16 mouse cellular contexts compared by ENCODE assay signal in genomic region chr2:26744341-26744740, GRCm38 (mm10).
DNase-seq lines count a peak whose midpoint lies in the region; ATAC-seq and TF ChIP-seq lines count a peak whose summit lies in the region.
"Had no signal": no experiment of that assay in that cellular context is flagged by ENCODE, and none has a peak within 500 bp of the region (broad histone marks: within the 10 kb centered on the region; RNA-seq: fewer than 3 reads in every experiment).

No protein-coding gene starts in this region.

- H3K36me3 ChIP-seq in hindbrain, embryonic 10.5 days = no peaks in the 10 kb centered on the region
- H3K36me3 ChIP-seq: limb, embryonic 12.5 days; midbrain, embryonic 10.5 days had no signal

- peak overlapping the region; percentile 97 for H3K27ac ChIP-seq in bone marrow macrophage, adult 2 months (ENCODE audit: insufficient read depth, low read depth, low read length)
- H3K27ac ChIP-seq in hindbrain, embryonic 10.5 days = no peak overlapping the region
- H3K27ac ChIP-seq: limb, embryonic 12.5 days; midbrain, embryonic 10.5 days; stomach, postnatal 0 days had no signal

- H3K4me1 ChIP-seq in bone marrow macrophage, adult 2 months (ENCODE audit: control insufficient read depth, insufficient read depth, low read length) = peaks cover 26% of the 10 kb centered on the region
- no peaks in the 10 kb centered on the region for H3K4me1 ChIP-seq in hindbrain, embryonic 10.5 days (replicated peaks)
- H3K4me1 ChIP-seq: limb, embryonic 12.5 days; midbrain, embryonic 10.5 days had no signal

- DNase-seq in heart, adult 9 months (ENCODE audit: low spot score in 2 of 2) = peak; percentile 15 to 33
- DNase-seq in heart, postnatal 25 days (ENCODE audit: low spot score) = no peak
- peak; percentile 36 for DNase-seq in CD4-positive helper T cell, adult 2 months (ENCODE audit: low read depth, low spot score)
- DNase-seq in layer of hippocampus, adult 9-10 months (ENCODE audit: low spot score) = no peak
- no peak for DNase-seq in left cerebral cortex, adult 11 months (ENCODE audit: low spot score)
- DNase-seq in hindbrain, embryonic 10.5 days (ENCODE audit: low spot score) = no peak
- DNase-seq: cerebellum, adult 8-10 months; heart, postnatal 14 days; kidney, postnatal 25 days; liver, postnatal 0 days; thymus, postnatal 36 days had no signal

- H3K4me3 ChIP-seq in bone marrow macrophage, adult 2 months (ENCODE audit: insufficient read depth, low read length) = no peak overlapping the region
- H3K4me3 ChIP-seq in hindbrain, embryonic 10.5 days = no peak overlapping the region
- H3K4me3 ChIP-seq: limb, embryonic 12.5 days; midbrain, embryonic 10.5 days had no signal

- TF ChIP-seq CTCF in bone marrow macrophage, adult 2 months (IDR thresholded peaks at IDR 0.05; ENCODE audit: low read depth, low read length) = no peak

- no peaks in the 10 kb centered on the region for H3K9me3 ChIP-seq in hindbrain, embryonic 10.5 days
- H3K9me3 ChIP-seq: limb, embryonic 12.5 days; midbrain, embryonic 10.5 days had no signal

- ATAC-seq in monocyte, adult 5-6 weeks (replicated peaks; ENCODE audit: insufficient number of reproducible peaks, low FRiP score, low TSS enrichment, poor library complexity, severe bottlenecking) = peak; percentile 97
- ATAC-seq: liver, postnatal 0 days had no signal

- intact Hi-C loops in heart, postnatal 25 days (cut with DNase I) = no loop called here

- TF ChIP-seq POLR2A in bone marrow macrophage, adult 2 months (IDR thresholded peaks at IDR 0.05; ENCODE audit: borderline replicate concordance, low read depth, low read length) = no peak

- no peaks in the 10 kb centered on the region for H3K27me3 ChIP-seq in hindbrain, embryonic 10.5 days (ENCODE audit: insufficient read depth, poor library complexity, severe bottlenecking)
- H3K27me3 ChIP-seq: limb, embryonic 12.5 days had no signal

- WGBS in hindbrain, embryonic 10.5 days = 79% methylated on average over 1 of the region's 1 CpGs

Comparison
In these comparisons a context has a peak if more than half of its experiments do, and no peak if none do; other contexts are left out.
1. DNase-seq: peak in heart, adult 9 months (2 of 2) and CD4-positive helper T cell, adult 2 months (single experiment); none in heart, postnatal 25 days (single experiment), layer of hippocampus, adult 9-10 months (single experiment), left cerebral cortex, adult 11 months (single experiment) and hindbrain, embryonic 10.5 days (single experiment).